Mouse (Mus musculus) kidney, embryonic 14.5 days (tissue): ENCODE data around the gene Zfp618. TPM values are rescaled to one million over a fixed set of nuclear protein-coding genes. Genes with fewer than 3 reads are reported as not detected.

ENCODE experiments used
- ATAC-seq: fragments of 200-750 bp; cut with Nextera tagmentation; 2 replicates; pipeline ENCODE4 v1.8.0; 2017; ENCODE audit warnings: moderate number of reproducible peaks, mild to moderate bottlenecking, moderate TSS enrichment, moderate library complexity; ENCODE audit not compliant: low FRiP score, low TSS enrichment
- H3K27ac ChIP-seq: fragments of 300-500 bp; sonication (generic); 2 replicates; pipeline ENCODE4 v1.5.1; 2014; ENCODE audit warnings: low read depth, mild to moderate bottlenecking, low read length, moderate library complexity, mixed read lengths
- H3K27me3 ChIP-seq: fragments of 300-500 bp; sonication (generic); 2 replicates; pipeline ENCODE4 v1.6.1; 2014; ENCODE audit warnings: mild to moderate bottlenecking, low read length; ENCODE audit not compliant: control insufficient read depth, insufficient read depth
- H3K36me3 ChIP-seq: fragments of 300-500 bp; sonication (generic); 2 replicates; pipeline ENCODE4 v1.6.1; 2014; ENCODE audit warnings: low read length, mixed read lengths; ENCODE audit not compliant: control insufficient read depth, insufficient read depth
- H3K4me1 ChIP-seq: fragments of 300-500 bp; sonication (generic); 2 replicates; pipeline ENCODE4 v1.6.1; 2014; ENCODE audit warnings: low read length, mixed read lengths; ENCODE audit not compliant: control insufficient read depth, insufficient read depth
- H3K4me2 ChIP-seq: fragments of 300-500 bp; sonication (generic); replicated peaks from 2 replicates; pipeline ENCODE4 v1.6.1; 2014; ENCODE audit warnings: low read depth, mild to moderate bottlenecking, low read length
- H3K4me3 ChIP-seq: fragments of 300-500 bp; sonication (generic); 2 replicates; pipeline ENCODE4 v1.5.1; 2014; ENCODE audit warnings: mild to moderate bottlenecking, low read length
- H3K9ac ChIP-seq: fragments of 300-500 bp; sonication (generic); 2 replicates; pipeline ENCODE4 v1.6.1; 2014; ENCODE audit warnings: low read depth, mild to moderate bottlenecking, low read length, moderate library complexity
- H3K9me3 ChIP-seq: fragments of 300-500 bp; sonication (generic); 2 replicates; pipeline ENCODE4 v1.6.1; 2016; ENCODE audit warnings: low read length; ENCODE audit not compliant: control insufficient read depth
- WGBS: fragments of 180-500 bp; shearing (Covaris S2); extraction: QIAGEN DNeasy Blood & Tissue Kit; methylation state at CpG from one replicate; pipeline ENCODE4 v1.1.7; 2014; 5-methylcytosine and 5-hydroxymethylcytosine counted together
- polyA plus RNA-seq: library from polyadenylated mRNA; unstranded; fragments of >200 nt; fragmentation: Nextera tagmentation; extraction: Ambion mirVana; gene quantifications from 2 replicates; pipeline ENCODE4 v1.2.1, GENCODE M21; 2014

Zfp618 gene
- polyA plus RNA-seq, 1 experiment from 2014 or later: 41.1 TPM

GRCm38 (mm10) chr4:63058686-63059085 lies 93.3 kb downstream of the Zfp618 start:
- no peaks in the 10 kb centered on the region for H3K27me3 ChIP-seq
- no peak overlapping the region for H3K27ac ChIP-seq
- H3K9ac ChIP-seq: no peak overlapping the region
- no peak overlapping the region for H3K4me3 ChIP-seq
- no peaks in the 10 kb centered on the region; the same call in 1 of the 2 replicates for H3K36me3 ChIP-seq
- WGBS: 95% methylated on average over 4 of the region's 4 CpGs
- H3K9me3 ChIP-seq: no peaks in the 10 kb centered on the region
- no peak overlapping the region for H3K4me2 ChIP-seq
- ATAC-seq: no peak
- H3K4me1 ChIP-seq: peaks cover 39% of the 10 kb centered on the region

GRCm38 (mm10) chr4:63060358-63060757 lies 95.0 kb downstream of the Zfp618 start:
- ATAC-seq: no peak
- H3K4me1 ChIP-seq: peaks cover 34% of the 10 kb centered on the region

GRCm38 (mm10) chr4:63061411-63061810 lies 96.0 kb downstream of the Zfp618 start:
- no peak overlapping the region for H3K4me3 ChIP-seq
- no peak overlapping the region for H3K4me2 ChIP-seq
- no peak overlapping the region for H3K27ac ChIP-seq
- H3K9me3 ChIP-seq: no peaks in the 10 kb centered on the region
- 95% methylated on average over 6 of the region's 6 CpGs for WGBS
- H3K36me3 ChIP-seq: no peaks in the 10 kb centered on the region
- no peak overlapping the region for H3K9ac ChIP-seq
- H3K27me3 ChIP-seq: no peaks in the 10 kb centered on the region
- H3K4me1 ChIP-seq: peaks cover 32% of the 10 kb centered on the region
- ATAC-seq: no peak

More at GRCm38 (mm10) chr4:63060358-63060757, 95.0 kb downstream of the Zfp618 start:
- no peak overlapping the region for H3K4me3 ChIP-seq
- H3K4me2 ChIP-seq: no peak overlapping the region
- H3K9me3 ChIP-seq: no peaks in the 10 kb centered on the region
- H3K36me3 ChIP-seq: no peaks in the 10 kb centered on the region
- 68% methylated on average over 6 of the region's 6 CpGs for WGBS
- no peaks in the 10 kb centered on the region for H3K27me3 ChIP-seq
- H3K9ac ChIP-seq: no peak overlapping the region; the same call in 1 of the 2 replicates
- no peak overlapping the region for H3K27ac ChIP-seq

GRCm38 (mm10) chr4:63063360-63063759 lies 98.0 kb downstream of the Zfp618 start:
- ATAC-seq: no peak
- no peaks in the 10 kb centered on the region for H3K36me3 ChIP-seq
- H3K4me3 ChIP-seq: no peak overlapping the region
- H3K9me3 ChIP-seq: no peaks in the 10 kb centered on the region
- H3K4me1 ChIP-seq: peaks cover 39% of the 10 kb centered on the region
- H3K4me2 ChIP-seq: no peak overlapping the region
- H3K27me3 ChIP-seq: no peaks in the 10 kb centered on the region
- no peak overlapping the region for H3K27ac ChIP-seq
- H3K9ac ChIP-seq: no peak overlapping the region
- 93% methylated on average over 4 of the region's 4 CpGs for WGBS

GRCm38 (mm10) chr4:63064911-63065310 lies 99.5 kb downstream of the Zfp618 start:
- Histone ChIP-seq H3K4me2 (no peak overlapping the region), H3K36me3 (no peaks in the 10 kb centered on the region), H3K4me1 (peaks cover 43% of the 10 kb centered on the region), H3K4me3 (no peak overlapping the region), H3K9ac (no peak overlapping the region), H3K9me3 (no peaks in the 10 kb centered on the region), H3K27me3 (no peaks in the 10 kb centered on the region), H3K27ac (0 out of 2 replicates have a peak overlapping the region, but pooled peaks have one; percentile 24)
- WGBS: 49% methylated on average over 9 of the region's 9 CpGs
- no peak for ATAC-seq

GRCm38 (mm10) chr4:63066796-63067195 lies 101.4 kb downstream of the Zfp618 start:
- H3K9me3 ChIP-seq: no peaks in the 10 kb centered on the region
- WGBS: 84% methylated on average over 4 of the region's 4 CpGs
- H3K4me2 ChIP-seq: no peak overlapping the region
- H3K36me3 ChIP-seq: no peaks in the 10 kb centered on the region
- no peak for ATAC-seq
- peak overlapping the region; percentile 76; the same call in 1 of the 2 replicates for H3K27ac ChIP-seq
- peaks cover 45% of the 10 kb centered on the region for H3K4me1 ChIP-seq
- no peak overlapping the region for H3K4me3 ChIP-seq
- H3K27me3 ChIP-seq: no peaks in the 10 kb centered on the region
- H3K9ac ChIP-seq: no peak overlapping the region

GRCm38 (mm10) chr4:63067822-63068221 lies 102.4 kb downstream of the Zfp618 start:
- Histone ChIP-seq H3K36me3 (no peaks in the 10 kb centered on the region), H3K27ac (peak overlapping the region; percentile 76), H3K27me3 (no peaks in the 10 kb centered on the region), H3K9me3 (no peaks in the 10 kb centered on the region), H3K4me3 (no peak overlapping the region), H3K4me1 (peaks cover 54% of the 10 kb centered on the region), H3K9ac (no peak overlapping the region), H3K4me2 (no peak overlapping the region)
- ATAC-seq: no peak
- 40% methylated on average over 6 of the region's 6 CpGs for WGBS

GRCm38 (mm10) chr4:63068499-63069175 lies 103.3 kb downstream of the Zfp618 start:
- H3K9ac ChIP-seq: no peak overlapping the region
- H3K9me3 ChIP-seq: no peaks in the 10 kb centered on the region
- H3K36me3 ChIP-seq: no peaks in the 10 kb centered on the region
- H3K27ac ChIP-seq: peak overlapping the region; percentile 76; the same call in 1 of the 2 replicates
- no peak for ATAC-seq
- H3K4me1 ChIP-seq: peaks cover 58% of the 10 kb centered on the region
- H3K27me3 ChIP-seq: no peaks in the 10 kb centered on the region
- H3K4me2 ChIP-seq: no peak overlapping the region
- WGBS: 73% methylated on average over 12 of the region's 12 CpGs
- H3K4me3 ChIP-seq: no peak overlapping the region

GRCm38 (mm10) chr4:63071413-63072260 lies 106.3 kb downstream of the Zfp618 start:
- Histone ChIP-seq H3K27me3 (no peaks in the 10 kb centered on the region), H3K9me3 (no peaks in the 10 kb centered on the region), H3K4me2 (no peak overlapping the region), H3K4me3 (no peak overlapping the region), H3K27ac (peak overlapping the region; percentile 65), H3K36me3 (no peaks in the 10 kb centered on the region), H3K4me1 (peaks cover 42% of the 10 kb centered on the region), H3K9ac (no peak overlapping the region)
- 28% methylated on average over 15 of the region's 15 CpGs for WGBS
- ATAC-seq: peak; percentile 91
